Mouse (Mus musculus) limb, embryonic 15.5 days (tissue): ENCODE measurements around the gene Tspan13. TPM values are rescaled to one million over a fixed set of nuclear protein-coding genes. Genes with fewer than 3 reads are reported as not detected.

Experiments used
- ATAC-seq: fragments of 200-750 bp; cut with Nextera tagmentation; 2 replicates; pipeline ENCODE4 v1.8.0; 2017; ENCODE audit warnings: low read depth, moderate TSS enrichment; ENCODE audit not compliant: insufficient number of reproducible peaks, low FRiP score, low TSS enrichment
- H3K27ac ChIP-seq: fragments of 300-500 bp; sonication (generic); 2 replicates; pipeline ENCODE4 v1.5.1; 2015; ENCODE audit warnings: moderate library complexity, mild to moderate bottlenecking, inconsistent platforms
- H3K27me3 ChIP-seq: fragments of 300-500 bp; sonication (generic); 2 replicates; pipeline ENCODE4 v1.6.1; 2015; ENCODE audit warnings: inconsistent platforms
- H3K36me3 ChIP-seq: fragments of 300-500 bp; sonication (generic); 2 replicates; pipeline ENCODE4 v1.6.1; 2015; ENCODE audit warnings: inconsistent platforms
- H3K4me1 ChIP-seq: fragments of 300-500 bp; sonication (generic); 2 replicates; pipeline ENCODE4 v1.6.1; 2015; ENCODE audit warnings: inconsistent platforms
- H3K4me2 ChIP-seq: fragments of 300-500 bp; sonication (generic); 2 replicates; pipeline ENCODE4 v1.6.1; 2015; ENCODE audit warnings: mild to moderate bottlenecking, inconsistent platforms
- H3K4me3 ChIP-seq: fragments of 300-500 bp; sonication (generic); 2 replicates; pipeline ENCODE4 v1.5.1; 2015; ENCODE audit warnings: mild to moderate bottlenecking, inconsistent platforms
- H3K9ac ChIP-seq: fragments of 300-500 bp; sonication (generic); 2 replicates; pipeline ENCODE4 v1.6.1; 2015; ENCODE audit warnings: inconsistent platforms
- H3K9me3 ChIP-seq: fragments of 300-500 bp; sonication (generic); 2 replicates; pipeline ENCODE4 v1.6.1; 2016; ENCODE audit warnings: inconsistent platforms
- WGBS: fragments of 180-500 bp; shearing (Covaris S2); methylation state at CpG from one replicate; pipeline ENCODE4 v1.1.7; 2015; 5-methylcytosine and 5-hydroxymethylcytosine counted together
- polyA plus RNA-seq: library from polyadenylated mRNA; unstranded; fragments of >200 nt; fragmentation: Nextera tagmentation; extraction: Ambion mirVana; gene quantifications from 2 replicates; pipeline ENCODE4 v1.2.1, GENCODE M21; 2015

Gene Tspan13
- polyA plus RNA-seq, 1 experiment from 2014 or later: 47.1 TPM

- H3K9me3 ChIP-seq: no peaks in the 10 kb centered on the region
- 35% methylated on average over 5 of the region's 5 CpGs for WGBS
- no peak overlapping the region for H3K4me2 ChIP-seq
- no peak overlapping the region for H3K27ac ChIP-seq
- H3K36me3 ChIP-seq: no peaks in the 10 kb centered on the region
- no peak overlapping the region for H3K4me3 ChIP-seq
- no peaks in the 10 kb centered on the region for H3K27me3 ChIP-seq
- no peaks in the 10 kb centered on the region; the same call in 1 of the 2 replicates for H3K4me1 ChIP-seq
- ATAC-seq: no peak
- no peak overlapping the region for H3K9ac ChIP-seq
Observed at GRCm38 (mm10) chr12:35995799-35996198, 46.5 kb downstream of the Tspan13 start.

- Histone ChIP-seq H3K4me3 (no peak overlapping the region), H3K4me2 (no peak overlapping the region), H3K27me3 (no peaks in the 10 kb centered on the region), H3K27ac (no peak overlapping the region), H3K9ac (no peak overlapping the region), H3K36me3 (no peaks in the 10 kb centered on the region), H3K4me1 (no peaks in the 10 kb centered on the region; the same call in 1 of the 2 replicates), H3K9me3 (no peaks in the 10 kb centered on the region)
- ATAC-seq: no peak
Observed at GRCm38 (mm10) chr12:35994098-35994497, 48.2 kb downstream of the Tspan13 start.

- H3K9me3 ChIP-seq: no peaks in the 10 kb centered on the region
- no peaks in the 10 kb centered on the region; the same call in 1 of the 2 replicates for H3K4me1 ChIP-seq
- H3K36me3 ChIP-seq: no peaks in the 10 kb centered on the region
- ATAC-seq: no peak
- WGBS: 80% methylated on average over 3 of the region's 3 CpGs
- H3K9ac ChIP-seq: no peak overlapping the region
- H3K4me3 ChIP-seq: no peak overlapping the region
- H3K27ac ChIP-seq: no peak overlapping the region
- no peaks in the 10 kb centered on the region for H3K27me3 ChIP-seq
- H3K4me2 ChIP-seq: no peak overlapping the region
Observed at GRCm38 (mm10) chr12:35993583-35993982, 48.7 kb downstream of the Tspan13 start.

- ATAC-seq: no peak
- Histone ChIP-seq H3K9me3 (no peaks in the 10 kb centered on the region), H3K9ac (no peak within 1 kb of the TSS), H3K4me2 (no peak within 1 kb of the TSS), H3K4me1 (no peaks in the 10 kb centered on the region; the same call in 1 of the 2 replicates), H3K4me3 (no peak within 1 kb of the TSS), H3K27ac (no peak within 1 kb of the TSS), H3K27me3 (no peaks in the 10 kb centered on the region), H3K36me3 (no peaks in the 10 kb centered on the region)
- 52% methylated on average over 9 of the region's 9 CpGs for WGBS
Observed at GRCm38 (mm10) chr12:35992711-35993110, 49.6 kb downstream of the Tspan13 start, which contains the start of gene Agr2. TSS of gene Agr2 (plus strand) at chr12:35992907.

- Histone ChIP-seq H3K4me1 (peaks cover 6% of the 10 kb centered on the region; the same call in 1 of the 2 replicates), H3K27me3 (no peaks in the 10 kb centered on the region), H3K9ac (no peak overlapping the region), H3K4me3 (no peak overlapping the region), H3K9me3 (no peaks in the 10 kb centered on the region), H3K36me3 (no peaks in the 10 kb centered on the region), H3K4me2 (no peak overlapping the region), H3K27ac (no peak overlapping the region)
- WGBS: 88% methylated on average over 5 of the region's 5 CpGs
- no peak for ATAC-seq
Observed at GRCm38 (mm10) chr12:35984743-35985142, 57.6 kb downstream of the Tspan13 start.

GRCm38 (mm10) chr12:35983472-35983871 is 58.8 kb downstream of the Tspan13 start:
- 48% methylated on average over 9 of the region's 9 CpGs for WGBS
- Histone ChIP-seq H3K9ac (no peak overlapping the region), H3K27ac (no peak overlapping the region), H3K4me1 (peaks cover 6% of the 10 kb centered on the region; the same call in 1 of the 2 replicates), H3K36me3 (no peaks in the 10 kb centered on the region), H3K9me3 (no peaks in the 10 kb centered on the region), H3K27me3 (no peaks in the 10 kb centered on the region), H3K4me3 (no peak overlapping the region), H3K4me2 (no peak overlapping the region)
- ATAC-seq: no peak

GRCm38 (mm10) chr12:35981732-35982360 is 60.5 kb downstream of the Tspan13 start:
- Histone ChIP-seq H3K27me3 (no peaks in the 10 kb centered on the region), H3K36me3 (no peaks in the 10 kb centered on the region), H3K4me1 (peaks cover 6% of the 10 kb centered on the region; the same call in 1 of the 2 replicates), H3K9me3 (no peaks in the 10 kb centered on the region), H3K4me2 (no peak overlapping the region), H3K27ac (no peak overlapping the region), H3K4me3 (no peak overlapping the region), H3K9ac (no peak overlapping the region)
- ATAC-seq: no peak
- 51% methylated on average over 6 of the region's 6 CpGs for WGBS

GRCm38 (mm10) chr12:35979625-35980024 is 62.7 kb downstream of the Tspan13 start:
- Histone ChIP-seq H3K4me1 (peaks cover 6% of the 10 kb centered on the region; the same call in 1 of the 2 replicates), H3K9me3 (no peaks in the 10 kb centered on the region), H3K27ac (no peak overlapping the region), H3K4me2 (no peak overlapping the region), H3K27me3 (no peaks in the 10 kb centered on the region), H3K9ac (no peak overlapping the region), H3K4me3 (no peak overlapping the region), H3K36me3 (no peaks in the 10 kb centered on the region)
- ATAC-seq: no peak
- WGBS: 76% methylated on average over 5 of the region's 5 CpGs

- H3K4me2 ChIP-seq: no peak overlapping the region
- no peaks in the 10 kb centered on the region for H3K4me1 ChIP-seq
- no peak overlapping the region for H3K27ac ChIP-seq
- no peak overlapping the region for H3K9ac ChIP-seq
- no peak for ATAC-seq
- no peaks in the 10 kb centered on the region for H3K9me3 ChIP-seq
- WGBS: 32% methylated on average over 6 of the region's 6 CpGs
- H3K4me3 ChIP-seq: no peak overlapping the region
- no peaks in the 10 kb centered on the region for H3K36me3 ChIP-seq
- H3K27me3 ChIP-seq: no peaks in the 10 kb centered on the region
Observed at GRCm38 (mm10) chr12:35977633-35978246, 64.6 kb downstream of the Tspan13 start.

- no peaks in the 10 kb centered on the region for H3K36me3 ChIP-seq
- no peaks in the 10 kb centered on the region for H3K27me3 ChIP-seq
- ATAC-seq: no peak
- H3K9ac ChIP-seq: no peak overlapping the region
- no peak overlapping the region for H3K4me3 ChIP-seq
- H3K4me1 ChIP-seq: no peaks in the 10 kb centered on the region
- H3K27ac ChIP-seq: no peak overlapping the region
- no peak overlapping the region for H3K4me2 ChIP-seq
- 84% methylated on average over 3 of the region's 3 CpGs for WGBS
- no peaks in the 10 kb centered on the region for H3K9me3 ChIP-seq
Observed at GRCm38 (mm10) chr12:35975898-35976297, 66.4 kb downstream of the Tspan13 start.

GRCm38 (mm10) chr12:35966768-35967141 is 75.5 kb downstream of the Tspan13 start:
- Histone ChIP-seq H3K36me3 (no peaks in the 10 kb centered on the region), H3K27ac (no peak overlapping the region), H3K9ac (no peak overlapping the region), H3K4me1 (no peaks in the 10 kb centered on the region), H3K27me3 (no peaks in the 10 kb centered on the region), H3K4me3 (no peak overlapping the region), H3K4me2 (no peak overlapping the region), H3K9me3 (no peaks in the 10 kb centered on the region)
- WGBS: 34% methylated on average over 7 of the region's 7 CpGs
- ATAC-seq: no peak

GRCm38 (mm10) chr12:35966098-35966767 is 76.1 kb downstream of the Tspan13 start:
- no peaks in the 10 kb centered on the region for H3K9me3 ChIP-seq
- H3K4me2 ChIP-seq: no peak overlapping the region
- no peak for ATAC-seq
- H3K27ac ChIP-seq: no peak overlapping the region
- H3K27me3 ChIP-seq: no peaks in the 10 kb centered on the region
- H3K4me3 ChIP-seq: no peak overlapping the region
- no peaks in the 10 kb centered on the region for H3K4me1 ChIP-seq
- H3K36me3 ChIP-seq: no peaks in the 10 kb centered on the region
- no peak overlapping the region for H3K9ac ChIP-seq
- WGBS: 48% methylated on average over 7 of the region's 7 CpGs
